Mouse (Mus musculus) cerebellum, adult 2 months (tissue): ENCODE measurements around the gene Lamp2.

Experiments used
- CTCF ChIP-seq: fragments of 200-500 bp; IDR thresholded peaks from 2 replicates; pipeline ENCODE4 v1.5.1; 2011; ENCODE audit warnings: low read depth, mild to moderate bottlenecking, control low read depth, low read length, moderate library complexity, borderline replicate concordance; ENCODE audit not compliant: insufficient read depth
- POLR2A ChIP-seq: fragments of 200-500 bp; IDR thresholded peaks from 2 replicates; pipeline ENCODE4 v1.6.1; 2011; ENCODE audit warnings: low read length, control low read depth, borderline replicate concordance; ENCODE audit not compliant: insufficient read depth

DNA sequence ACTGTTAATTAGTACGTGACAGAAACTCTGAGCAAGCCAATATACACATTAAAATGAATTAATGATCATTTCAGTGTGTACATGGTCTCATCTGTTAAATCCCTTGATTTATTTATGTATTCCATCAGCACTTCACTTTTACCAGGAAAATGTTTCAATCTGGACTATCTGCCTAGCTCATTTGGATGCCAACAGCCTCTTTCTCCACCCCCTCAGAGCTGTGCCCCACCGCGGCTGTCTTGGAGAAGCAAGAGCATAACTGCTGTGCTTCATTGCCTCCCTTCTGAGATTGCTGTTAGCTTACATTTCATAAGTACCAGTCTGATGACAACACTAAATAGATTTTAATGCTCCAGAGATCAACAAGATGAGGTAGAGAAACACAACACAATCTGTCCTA is 52.4 kb downstream of the Lamp2 start:
- TF ChIP-seq CTCF = no peak
- TF ChIP-seq POLR2A = no peak
